Mouse (Mus musculus): ENCODE data around the gene Zic1.

Zic1 gene

GRCm38 (mm10) chr9:91384136-91384500, 18.5 kb upstream of the Zic1 start:
- DNase-seq = no peak

DNA sequence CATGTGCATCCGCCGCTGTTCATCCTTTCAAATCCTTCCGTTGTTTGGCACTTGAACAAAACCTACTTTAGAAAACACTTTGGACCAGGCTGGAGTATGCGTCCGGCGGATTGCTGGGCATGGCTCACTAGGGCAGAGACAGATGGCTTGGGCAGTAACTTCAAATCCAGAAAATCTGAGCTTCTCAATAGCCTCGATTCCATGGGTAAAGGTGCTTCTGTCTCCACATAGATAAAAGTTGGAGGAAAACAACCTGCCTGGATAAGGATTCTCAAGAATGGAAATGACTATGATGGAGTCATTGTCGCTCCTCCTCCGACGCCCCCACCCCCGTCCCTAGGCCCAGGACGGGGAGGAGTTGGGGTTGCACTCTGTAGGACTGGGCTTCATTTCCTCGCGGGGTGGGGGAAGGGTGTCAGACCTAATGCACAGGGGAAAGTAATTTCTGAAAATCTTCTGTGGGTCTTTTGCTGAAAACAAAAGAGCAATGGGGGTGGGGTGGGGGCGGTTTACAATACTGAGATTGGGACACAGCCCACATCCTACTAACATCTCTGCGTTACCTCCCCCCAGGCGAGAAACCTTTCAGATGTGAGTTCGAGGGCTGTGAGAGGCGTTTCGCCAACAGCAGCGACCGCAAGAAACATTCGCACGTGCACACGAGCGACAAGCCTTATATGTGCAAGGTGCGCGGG, 18.0 kb upstream of the Zic1 start:
- no peak for DNase-seq

DNA sequence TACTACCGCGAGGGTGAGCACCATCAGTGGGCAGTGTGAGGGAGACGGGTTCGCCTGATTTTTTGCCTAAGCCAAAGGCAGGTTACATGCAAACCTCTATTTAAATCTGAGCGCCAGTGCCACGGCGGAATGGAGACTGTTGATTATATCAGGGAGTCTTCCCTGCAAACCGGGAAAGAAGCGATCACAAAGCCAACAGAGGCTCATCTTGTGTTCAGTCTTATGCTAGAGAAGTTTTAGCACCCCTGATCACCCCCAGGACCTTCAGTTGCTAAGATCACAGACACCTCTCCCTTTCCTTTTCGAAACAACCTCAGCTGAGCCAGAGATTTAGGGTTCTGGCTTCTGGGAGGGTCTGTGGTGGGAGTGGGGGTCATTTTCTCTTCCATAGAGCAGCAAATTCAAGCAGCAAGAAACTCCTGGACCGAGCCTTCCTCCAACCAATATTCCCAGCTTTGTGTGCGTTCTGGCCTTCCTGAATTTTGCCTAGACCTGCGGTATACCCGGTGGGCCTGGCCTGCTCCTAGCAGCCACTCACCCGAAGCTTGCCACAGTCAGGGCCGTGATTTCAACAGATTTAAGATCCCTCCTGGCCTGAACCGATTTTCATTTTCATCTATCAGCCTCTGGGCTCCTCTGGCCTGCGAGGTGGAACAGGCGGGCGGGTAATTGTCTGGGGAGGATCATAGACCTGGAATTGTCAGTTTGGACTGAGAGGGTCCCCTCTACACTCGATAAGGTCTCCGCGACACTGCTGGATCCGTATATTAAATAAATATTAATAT, 17.1 kb upstream of the Zic1 start:
- DNase-seq = no peak

DNA sequence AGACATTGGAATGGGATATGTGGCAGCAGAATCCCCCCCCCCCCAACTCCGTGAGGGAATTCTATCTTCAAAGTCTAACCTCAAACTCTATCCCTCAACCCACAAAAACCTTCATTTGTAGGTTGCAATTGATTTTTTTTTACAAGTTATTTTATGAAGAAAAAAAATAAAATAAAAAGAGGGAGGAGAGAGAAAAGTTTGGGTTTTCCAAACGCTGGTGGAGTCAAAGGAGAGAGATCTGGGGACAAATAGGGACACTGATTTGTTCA, 16.4 kb upstream of the Zic1 start:
- DNase-seq = no peak

DNA sequence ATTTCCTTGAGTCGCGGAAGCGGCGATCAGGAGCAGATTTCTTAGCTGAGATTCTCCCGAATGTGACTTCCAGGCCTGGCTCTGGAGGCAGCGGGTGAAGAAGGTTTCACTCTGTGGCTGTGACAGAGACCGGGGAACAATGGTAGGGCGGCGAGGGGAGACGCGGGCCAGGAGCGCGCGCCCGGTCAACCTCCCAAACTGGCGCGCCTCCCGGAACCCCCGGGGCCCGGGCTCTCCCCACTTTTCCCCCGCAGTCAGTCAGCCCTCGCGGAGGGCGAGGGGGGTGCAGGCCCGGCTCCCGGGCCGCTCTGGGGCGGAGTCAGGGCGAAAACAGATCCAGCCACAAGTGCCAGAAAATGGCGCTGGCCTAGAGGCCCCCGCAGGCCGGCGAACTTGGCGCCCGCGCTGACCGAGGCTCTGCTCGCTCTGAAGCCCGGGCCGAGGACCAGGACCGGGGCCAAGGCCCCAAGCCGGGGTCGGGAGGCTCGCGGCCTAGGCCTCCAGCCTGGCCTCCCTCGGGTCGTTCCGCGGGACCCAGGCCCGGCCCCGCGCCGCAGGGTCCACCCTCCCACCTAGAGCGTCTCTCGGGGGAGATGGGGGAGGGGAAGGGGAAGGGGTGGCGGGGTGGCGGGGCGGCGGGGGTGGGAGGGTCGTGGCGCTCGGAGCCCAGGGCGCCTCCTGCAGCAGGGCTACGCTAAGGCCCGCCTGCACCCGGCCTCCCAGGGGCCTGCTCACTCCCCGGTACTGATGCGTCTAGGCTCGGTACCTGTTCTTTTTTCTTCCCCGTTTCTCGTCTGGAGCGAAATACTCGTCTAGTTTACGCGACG, 15.9 kb upstream of the Zic1 start:
- no peak for DNase-seq

- no peak for DNase-seq
Measured at GRCm38 (mm10) chr9:91380458-91380914, 14.9 kb upstream of the Zic1 start.

DNA sequence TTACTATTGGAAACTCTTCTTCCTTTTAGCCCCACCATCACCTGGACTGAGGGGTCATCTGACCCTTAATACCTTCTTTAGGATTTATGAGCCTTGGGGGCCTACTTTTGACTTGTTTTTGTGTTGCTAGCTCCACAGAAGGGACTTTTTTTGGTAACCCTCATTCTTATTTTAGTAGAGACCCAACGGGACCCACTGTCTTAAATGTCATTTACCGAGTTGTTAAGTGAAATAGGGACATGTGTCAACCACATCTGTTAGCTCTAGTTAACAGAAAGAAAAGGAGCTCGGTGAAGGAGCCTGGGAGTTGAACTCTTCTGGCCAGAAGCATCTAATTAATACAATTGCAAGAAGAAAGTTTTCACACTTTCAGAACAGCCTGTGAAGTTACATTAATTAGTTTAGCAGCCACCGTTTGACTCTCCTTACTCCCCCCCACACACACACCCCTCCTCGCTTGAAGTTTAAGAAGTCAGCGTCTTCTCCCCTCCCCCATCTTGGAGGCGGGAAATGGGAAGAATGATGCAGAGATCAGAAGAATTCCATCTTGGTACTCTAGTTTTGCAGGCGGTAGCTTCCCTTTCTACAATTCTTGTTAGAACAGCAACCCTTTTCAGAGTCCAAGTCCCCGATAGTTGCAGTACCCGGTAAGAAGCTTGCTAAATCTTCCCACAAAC, 14.3 kb upstream of the Zic1 start:
- DNase-seq = no peak

- no peak for DNase-seq
Measured at GRCm38 (mm10) chr9:91379300-91379635, 13.7 kb upstream of the Zic1 start.

DNA sequence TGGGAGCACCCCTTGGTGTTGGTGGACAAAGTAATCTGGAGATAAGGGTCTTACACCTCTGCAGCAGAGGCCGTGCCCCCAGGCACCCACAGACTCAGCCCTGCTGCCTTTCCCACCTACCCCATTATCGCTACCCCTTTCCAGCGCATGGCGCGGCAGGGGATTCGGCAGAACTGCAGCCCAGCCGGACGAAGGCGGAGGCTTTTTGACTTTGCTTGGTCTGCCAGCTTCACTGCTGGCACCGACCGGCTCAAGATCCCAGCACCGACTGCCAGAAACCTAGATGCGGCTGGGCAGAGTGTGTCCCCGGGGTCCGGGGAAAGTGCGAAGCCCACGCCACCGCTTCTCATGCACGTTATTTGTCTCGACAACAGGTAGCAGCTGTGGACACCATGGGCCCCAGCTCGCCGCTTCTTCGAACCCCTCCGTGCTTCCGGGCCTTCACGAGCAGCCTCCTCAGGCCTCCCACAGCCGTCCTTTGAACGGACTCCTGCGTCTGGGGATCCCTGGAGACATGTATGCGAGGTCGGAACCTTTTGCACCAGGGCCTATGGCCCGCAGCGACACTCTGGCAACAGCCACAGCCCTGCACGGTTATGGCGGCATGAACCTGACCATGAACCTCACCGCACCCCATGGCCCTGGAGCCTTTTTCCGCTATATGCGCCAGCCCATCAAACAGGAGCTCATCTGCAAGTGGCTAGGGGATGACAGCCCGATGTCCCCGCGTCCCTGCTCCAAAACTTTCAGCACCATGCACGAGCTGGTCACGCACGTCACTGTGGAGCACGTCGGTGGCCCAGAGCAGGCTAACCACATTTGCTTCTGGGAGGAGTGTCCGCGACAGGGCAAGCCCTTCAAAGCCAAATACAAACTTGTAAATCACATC, 13.0 kb upstream of the Zic1 start:
- DNase-seq = no peak

- no peak for DNase-seq
Measured at GRCm38 (mm10) chr9:91377873-91378150, 12.2 kb upstream of the Zic1 start.

DNA sequence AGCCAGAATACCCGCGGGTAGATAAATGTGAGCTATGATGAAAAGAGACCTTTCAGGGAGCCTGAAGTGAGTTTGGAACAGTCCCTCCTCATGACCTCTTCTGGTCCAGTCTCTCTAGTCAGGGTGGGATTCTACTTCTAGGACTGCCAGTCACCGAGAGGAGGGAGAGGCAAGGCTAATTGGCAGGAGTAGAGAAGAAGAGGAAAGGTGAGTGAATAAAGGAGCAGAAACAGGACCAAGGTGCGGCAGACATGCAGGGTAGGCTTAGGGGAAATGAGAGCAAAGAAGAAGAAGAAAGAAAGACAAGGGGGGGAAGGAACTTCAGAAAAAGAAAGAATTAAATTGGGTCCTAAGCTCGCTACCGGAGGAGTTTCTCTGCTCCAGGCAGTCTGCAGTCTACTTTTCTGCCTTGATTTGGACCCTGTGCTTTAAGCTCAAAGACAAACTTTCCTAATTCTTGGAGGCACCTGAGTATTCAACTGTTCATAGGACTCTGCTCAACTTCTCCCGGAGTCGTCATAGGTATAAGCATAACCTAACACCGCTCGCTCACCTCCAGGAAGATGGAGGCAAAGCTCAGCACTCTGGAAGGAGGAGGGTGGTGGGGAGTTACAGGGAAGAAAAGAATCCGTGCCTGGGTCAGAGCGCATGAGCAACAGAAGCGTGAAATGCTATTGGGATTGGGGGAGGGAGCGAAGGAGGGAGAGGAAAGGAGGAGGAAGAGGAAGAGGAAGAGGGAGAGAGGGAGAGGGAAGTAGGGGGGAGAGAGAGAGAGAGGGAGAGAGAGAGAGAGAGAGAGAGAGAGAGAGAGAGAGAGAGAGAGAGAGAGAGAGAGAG, 11.6 kb upstream of the Zic1 start:
- no peak for DNase-seq

GRCm38 (mm10) chr9:91374665-91375064, 9.1 kb upstream of the Zic1 start:
- no peak for DNase-seq

- DNase-seq = no peak
Measured at GRCm38 (mm10) chr9:91373811-91374575, 8.4 kb upstream of the Zic1 start.

DNA sequence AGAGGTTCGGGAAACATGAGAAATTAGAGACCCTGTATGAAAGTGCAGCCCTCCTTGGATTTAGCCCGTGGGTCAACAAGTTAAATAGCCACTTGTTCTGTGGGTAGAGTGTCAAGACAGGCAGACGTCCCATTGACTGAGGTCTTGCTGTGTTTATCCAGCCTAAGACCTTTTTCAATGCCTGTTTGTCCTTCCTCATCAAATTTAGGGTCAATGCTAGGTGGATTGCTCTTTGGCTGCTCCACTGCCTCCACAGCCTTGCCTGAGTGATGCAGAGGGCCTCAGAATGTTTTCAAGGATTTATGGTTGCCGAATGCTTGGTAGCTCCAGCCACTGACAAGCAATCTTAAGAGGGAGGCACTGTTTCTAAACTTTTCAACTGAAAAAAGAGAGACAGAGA, 6.0 kb upstream of the Zic1 start:
- no peak for DNase-seq

DNA sequence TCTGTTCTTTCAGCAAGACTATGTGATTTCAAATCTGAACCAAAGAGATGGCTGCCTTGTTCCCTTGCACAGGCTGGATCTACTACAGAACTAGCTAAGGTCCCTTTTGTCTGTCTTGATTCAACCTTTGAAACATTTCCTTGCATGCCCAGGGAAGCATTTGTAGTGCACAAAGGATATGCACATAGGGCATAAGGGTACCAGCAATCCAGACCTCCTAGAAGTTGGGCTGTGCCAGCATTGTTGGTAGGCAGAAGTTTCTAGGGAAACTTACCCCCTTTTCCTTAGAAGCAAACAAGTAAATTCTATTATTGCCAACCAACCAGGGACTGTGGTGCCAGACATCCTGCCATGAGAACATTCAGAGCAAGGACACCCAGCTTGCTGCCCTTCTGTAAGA, 5.4 kb upstream of the Zic1 start:
- no peak for DNase-seq

DNA sequence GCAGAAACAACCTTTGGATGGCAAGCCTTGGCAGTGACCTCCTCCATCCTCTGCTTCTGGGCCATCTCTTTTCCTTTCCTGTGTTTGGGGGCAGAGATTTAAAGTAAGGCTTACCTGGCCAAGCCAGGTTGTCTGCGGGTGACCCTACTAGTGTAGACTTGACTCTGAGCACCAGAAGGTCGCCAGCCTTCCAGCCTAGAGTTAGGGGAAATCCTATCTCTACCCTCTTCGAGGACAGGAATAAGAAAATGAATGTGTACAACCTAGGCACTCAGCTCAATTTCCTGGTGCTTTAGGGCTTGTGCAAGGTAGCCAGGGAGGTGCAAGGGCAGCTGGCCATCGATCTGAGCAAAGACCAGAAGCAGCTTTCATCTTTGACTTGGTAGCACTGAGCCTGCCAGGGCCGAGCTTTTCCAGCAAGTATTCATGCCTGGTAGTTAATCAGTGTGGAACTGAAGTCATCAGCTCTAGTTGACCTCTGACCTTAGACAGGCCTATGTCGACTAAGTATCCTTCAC, 4.6 kb upstream of the Zic1 start:
- no peak for DNase-seq

- DNase-seq = no peak
Measured at GRCm38 (mm10) chr9:91369293-91369991, 3.8 kb upstream of the Zic1 start.

- no peak for DNase-seq
Measured at GRCm38 (mm10) chr9:91368946-91369292, 3.3 kb upstream of the Zic1 start.

GRCm38 (mm10) chr9:91368150-91368549, 2.5 kb upstream of the Zic1 start:
- DNase-seq = no peak
